Mouse (Mus musculus) megakaryocyte-erythroid progenitor cell, adult 5-6 weeks (primary cell): ENCODE results near the gene Bmp4. TPM values are rescaled to one million over a fixed set of nuclear protein-coding genes. Genes with fewer than 3 reads are reported as not detected.

Experiments used
- ATAC-seq: replicated peaks from 2 replicates; pipeline ENCODE4 v1.8.0; 2016; ENCODE audit warnings: mild to moderate bottlenecking, inconsistent platforms; ENCODE audit not compliant: severe bottlenecking, poor library complexity, low FRiP score, low TSS enrichment
- total RNA-seq, 2 experiments: library from RNA; stranded (forward) in 1 of 2; stranded (reverse) in 1 of 2; fragments of 200-1000, 215-1000 nt in 1 of 2; fragments of >200 nt in 1 of 2; fragmentation: Nextera tagmentation in 1 of 2; gene quantifications; 2 replicates each; pipeline ENCODE4 v1.2.3; 2014 to 2017

Bmp4 gene
- total RNA-seq (2014; fragmentation: Nextera tagmentation) (not detected in 2 replicates), total RNA-seq (2017) (not detected in 2 replicates)

DNA sequence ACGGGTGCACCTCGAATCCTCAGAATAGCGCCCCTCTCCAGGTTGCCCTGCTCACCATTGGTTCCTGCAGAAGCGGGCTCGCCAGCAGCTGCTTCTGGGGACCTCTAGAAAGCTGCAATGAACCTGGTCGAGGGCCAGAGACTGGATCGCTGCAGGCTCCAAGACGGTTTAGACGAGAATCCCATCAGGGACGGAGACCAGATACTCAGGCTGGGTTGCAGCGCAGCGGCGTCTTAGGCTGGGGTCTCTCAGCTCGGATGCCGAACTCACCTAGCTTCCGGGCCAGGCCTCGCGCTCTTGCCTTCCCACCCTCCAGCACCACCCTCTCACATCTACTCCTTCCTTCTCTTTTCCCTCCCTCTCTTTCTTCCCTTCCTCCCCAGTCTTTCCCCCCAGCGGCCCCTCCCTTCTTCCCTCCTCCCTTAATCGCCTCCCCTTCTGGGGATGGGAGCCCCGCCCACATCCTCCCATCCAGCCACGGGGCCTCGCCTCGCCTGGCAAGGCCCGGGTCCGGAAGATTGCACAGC is at the start of gene Bmp4:
TSS of gene Bmp4 (minus strand) at position 421 of the 527 bp plus-strand sequence.
- ATAC-seq: no peak

DNA sequence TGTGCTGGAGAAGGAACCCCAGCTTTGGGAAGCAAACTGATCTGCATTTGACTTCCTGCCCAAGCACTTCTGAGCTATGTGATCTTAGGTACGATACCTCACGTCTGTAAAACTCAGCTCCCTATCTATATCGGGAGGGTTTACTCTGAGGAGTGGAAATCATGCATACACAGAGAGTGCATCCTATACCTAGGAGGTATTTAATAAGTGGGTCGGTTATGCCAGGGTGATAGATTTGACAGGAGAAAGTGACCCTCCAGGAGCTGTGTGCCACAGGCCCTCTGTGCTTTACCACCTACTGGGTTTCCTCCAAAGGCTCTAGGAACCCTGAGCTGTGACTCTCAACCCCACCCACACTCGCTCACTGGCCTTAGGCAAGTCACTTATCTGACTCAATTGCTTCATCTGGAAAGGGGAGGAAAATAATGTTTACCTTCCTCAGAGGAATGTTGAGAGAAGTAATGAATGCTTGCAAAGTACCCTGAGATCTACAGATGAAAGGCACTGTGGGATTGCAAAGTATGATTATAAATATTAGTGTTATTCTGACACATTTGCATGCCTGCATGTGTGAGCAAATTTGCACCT is 49.1 kb upstream of the Bmp4 start:
- no peak for ATAC-seq

DNA sequence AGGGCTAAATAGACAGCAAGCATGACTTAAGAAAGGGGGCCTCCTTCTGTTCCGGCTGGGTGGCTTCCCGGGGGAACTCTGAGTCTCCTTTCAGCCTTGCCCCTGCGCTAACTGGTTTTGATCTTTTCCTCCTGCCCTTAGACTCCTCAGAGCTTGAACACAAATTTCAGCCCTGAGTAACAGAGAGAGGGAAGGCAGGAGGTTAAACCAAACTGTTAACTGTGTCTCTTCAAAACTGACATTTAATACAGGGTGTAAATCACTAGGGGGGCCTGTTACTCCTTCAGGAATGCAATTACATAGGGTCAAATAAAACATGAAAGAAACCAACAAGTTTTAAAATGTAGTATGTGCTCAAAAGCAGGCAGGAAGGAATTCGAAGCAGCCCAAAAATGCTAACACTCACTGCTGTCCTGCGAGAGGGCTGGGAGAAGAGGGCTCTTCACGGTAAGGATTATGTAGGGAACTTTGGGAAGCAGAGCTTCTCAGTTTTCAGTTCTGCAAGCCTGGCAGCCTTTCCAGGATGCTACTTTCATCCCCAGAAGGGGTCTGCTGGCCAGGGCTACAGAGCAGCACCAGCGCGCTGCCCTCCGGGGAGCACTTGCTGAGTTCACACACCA is 46.1 kb upstream of the Bmp4 start:
- ATAC-seq: no peak

DNA sequence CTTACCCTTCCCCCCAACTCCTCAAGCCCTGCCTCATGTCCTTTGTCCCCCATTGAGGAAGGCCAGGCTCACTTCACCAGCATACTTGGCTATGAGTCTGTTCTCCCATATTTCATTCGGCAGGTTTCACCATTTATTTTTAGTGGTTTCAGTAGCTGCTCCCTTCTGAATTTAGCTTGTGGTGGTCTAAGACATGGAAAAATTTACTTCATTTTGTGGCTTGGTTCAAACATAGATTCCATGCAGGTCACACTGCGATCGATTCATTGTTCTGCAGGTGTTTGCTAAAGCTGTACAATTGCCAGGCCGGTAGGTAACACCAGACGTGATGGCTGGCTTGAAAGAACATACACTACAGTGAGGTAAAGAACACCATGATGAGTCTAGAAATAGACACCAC is 39.8 kb upstream of the Bmp4 start:
- ATAC-seq: no peak

DNA sequence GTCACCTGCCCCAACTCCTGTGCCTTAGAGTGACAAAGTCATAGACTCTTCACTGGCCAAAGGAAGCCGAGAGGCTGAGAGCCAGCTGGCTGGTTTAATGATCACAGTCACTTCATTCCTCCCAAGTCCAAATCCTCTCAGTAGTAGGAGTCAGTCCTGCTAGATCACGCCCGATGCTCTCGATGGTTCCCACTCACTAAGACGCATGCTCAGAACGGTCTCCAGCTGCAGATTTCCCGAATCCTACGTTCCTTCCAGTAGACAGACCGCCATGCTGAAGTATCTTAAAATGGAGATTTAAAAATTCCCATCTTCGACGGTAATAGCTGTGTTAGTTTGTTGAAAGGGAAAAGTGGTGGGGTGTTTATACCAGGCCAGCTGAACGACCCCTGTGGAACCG is 36.8 kb upstream of the Bmp4 start:
- no peak for ATAC-seq

DNA sequence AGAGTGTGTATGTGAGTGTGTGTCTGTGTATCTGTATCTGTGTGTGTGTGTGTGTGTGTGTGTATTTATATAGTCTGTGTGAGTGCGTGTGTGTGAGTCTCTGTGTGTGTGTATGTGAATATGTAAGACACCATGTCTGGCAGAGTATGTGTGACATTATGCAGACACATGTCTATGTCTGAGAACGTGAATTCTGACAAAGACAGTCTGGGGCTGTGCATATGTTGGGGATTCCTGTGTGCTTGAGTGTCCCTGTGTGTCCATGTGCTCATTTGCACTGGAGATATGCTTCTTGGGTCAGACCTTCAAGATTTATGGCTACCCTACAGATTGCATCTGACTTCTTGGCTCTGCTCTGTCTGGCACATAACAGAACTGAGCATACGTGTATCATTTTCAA is 31.4 kb upstream of the Bmp4 start:
- no peak for ATAC-seq

DNA sequence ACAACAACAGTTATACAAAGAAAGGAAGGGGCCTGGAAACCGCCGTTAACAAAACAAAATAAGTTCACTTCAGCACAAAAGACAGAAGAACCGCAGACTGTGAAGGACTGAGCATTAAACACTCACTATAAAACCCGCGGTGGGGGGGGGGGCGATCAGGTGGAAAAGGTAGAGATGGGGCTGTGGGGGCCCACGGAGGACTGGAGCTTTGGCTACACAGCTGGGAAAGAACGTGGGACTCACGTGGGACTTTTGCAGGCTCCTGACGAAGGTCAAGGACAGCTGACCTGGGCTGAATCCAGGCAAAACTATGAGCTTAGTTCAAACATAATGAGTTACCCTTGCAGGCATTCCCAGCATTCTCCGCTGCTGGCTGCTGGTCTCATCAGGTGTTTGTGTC is 28.8 kb upstream of the Bmp4 start:
- ATAC-seq: no peak

DNA sequence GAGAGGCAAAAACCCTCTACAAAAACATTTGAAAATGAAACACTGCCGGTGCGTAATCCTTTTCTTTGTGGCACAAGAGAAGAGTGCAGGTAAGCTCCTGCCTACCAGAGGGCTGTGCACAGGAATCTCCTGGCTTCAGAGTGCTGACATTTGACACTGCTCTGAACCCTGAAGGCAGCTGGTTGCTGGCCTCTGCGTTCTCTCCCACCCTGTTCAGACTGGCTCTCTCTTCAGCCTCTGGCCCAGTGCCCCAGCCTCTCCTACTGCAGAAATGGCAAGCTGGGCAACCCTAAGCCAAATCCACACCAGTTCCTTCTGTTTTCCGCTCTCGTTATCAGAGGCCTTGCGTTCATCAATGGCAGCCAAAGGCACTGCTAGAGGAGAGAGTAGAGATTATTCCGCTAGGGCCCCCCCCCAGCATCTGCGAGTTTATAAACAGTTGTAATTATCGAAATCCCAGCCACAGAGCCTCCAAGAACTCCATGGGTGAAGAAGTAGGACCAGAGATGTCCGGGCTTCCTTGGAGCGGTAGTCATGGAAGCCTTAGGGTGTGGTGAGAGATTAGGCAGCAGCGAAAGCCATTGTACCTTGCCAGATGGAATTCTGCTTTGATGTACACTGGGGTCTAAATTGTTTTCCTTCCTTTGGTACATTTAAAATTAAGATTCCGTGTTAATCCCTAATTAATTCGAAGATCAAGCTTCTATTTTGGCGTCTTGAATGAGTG is 28.1 kb upstream of the Bmp4 start:
- no peak for ATAC-seq

DNA sequence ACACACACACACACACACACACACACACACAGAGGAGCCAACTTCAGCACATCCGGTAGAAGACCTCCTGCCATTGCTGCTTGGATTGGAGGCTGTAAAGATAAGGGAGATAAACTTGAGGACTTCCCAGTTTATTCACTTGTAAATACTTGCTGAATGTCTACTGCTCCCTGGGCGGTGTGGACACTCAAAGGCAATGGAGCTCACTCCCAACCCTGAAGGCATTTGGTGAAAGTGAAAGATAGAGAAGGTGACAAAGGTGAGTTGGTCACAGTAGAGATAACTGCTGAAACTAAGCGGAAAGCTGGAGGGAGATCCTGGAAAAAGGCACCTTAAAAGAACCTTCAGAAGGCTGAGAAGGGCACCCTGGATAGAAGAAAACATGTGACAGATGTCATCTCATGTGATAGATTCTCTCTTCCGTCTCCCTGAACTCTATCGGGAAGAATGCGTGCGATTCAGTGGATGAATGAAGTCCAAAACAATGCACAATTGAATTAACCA is 22.1 kb upstream of the Bmp4 start:
- ATAC-seq: no peak

DNA sequence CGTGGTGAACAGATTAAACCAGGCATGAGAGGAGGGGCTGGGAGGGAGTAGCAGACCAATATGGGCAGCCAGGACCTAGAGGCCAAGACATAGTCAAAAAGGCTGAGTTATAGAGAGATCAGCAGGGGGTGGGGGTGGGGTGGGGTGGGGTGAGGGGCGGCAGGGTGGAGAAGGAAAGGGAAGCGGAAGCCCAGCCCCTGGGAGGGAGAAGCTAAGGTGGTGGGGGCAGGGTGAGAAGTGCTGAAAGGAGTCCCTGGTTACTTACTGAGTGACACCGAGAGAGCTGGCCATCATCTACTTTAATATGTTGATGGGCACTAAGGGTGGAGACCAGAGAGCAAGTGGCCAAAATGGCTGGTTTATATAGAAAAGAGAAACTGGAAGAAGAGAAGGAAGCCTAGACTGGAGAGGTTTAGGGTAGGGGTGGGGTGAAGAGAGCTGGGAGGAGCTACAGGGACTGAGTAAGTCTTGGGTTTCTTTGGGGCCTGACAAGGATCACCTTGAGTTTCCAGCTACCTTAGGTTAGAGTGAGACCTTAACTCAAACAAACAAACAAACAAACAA is 20.2 kb upstream of the Bmp4 start:
- no peak for ATAC-seq

DNA sequence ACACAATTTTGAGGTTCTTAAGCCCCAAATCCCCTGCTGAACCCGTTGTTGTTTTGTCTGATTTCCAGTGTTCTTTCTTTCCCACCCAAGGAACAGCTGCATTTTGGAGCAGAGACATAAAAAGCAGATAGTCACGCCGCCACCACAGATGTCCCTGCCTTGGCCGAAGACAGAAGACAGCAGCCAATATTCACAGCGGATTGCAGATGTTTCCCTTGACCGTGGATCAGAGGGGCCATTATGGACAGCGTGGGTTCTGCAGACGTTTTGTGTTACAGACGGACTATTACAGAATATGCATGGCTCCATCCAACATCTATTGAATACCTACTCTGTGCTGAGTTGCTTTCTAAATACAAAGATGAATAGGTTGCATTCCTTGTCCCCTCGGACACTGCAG is 18.5 kb upstream of the Bmp4 start:
- no peak for ATAC-seq

DNA sequence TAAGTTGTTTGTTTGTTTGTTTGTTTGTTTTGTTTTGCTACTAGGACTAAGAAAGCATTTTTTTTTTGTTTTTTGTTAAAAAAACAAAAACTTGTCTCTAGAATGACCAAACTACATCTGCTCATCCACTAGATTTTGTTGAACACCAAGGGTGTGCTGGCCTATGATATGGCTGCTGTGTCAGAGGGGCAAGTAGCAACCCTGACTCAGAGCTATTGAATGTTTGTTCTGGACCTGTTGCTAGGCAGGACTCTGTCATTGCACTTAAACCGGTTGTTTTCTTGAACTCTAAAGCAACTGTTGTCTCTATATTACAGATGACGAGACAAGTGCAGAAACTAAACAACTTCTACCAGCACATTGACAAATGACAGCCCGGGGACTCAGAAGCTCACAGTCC is 17.9 kb upstream of the Bmp4 start:
- ATAC-seq: no peak

DNA sequence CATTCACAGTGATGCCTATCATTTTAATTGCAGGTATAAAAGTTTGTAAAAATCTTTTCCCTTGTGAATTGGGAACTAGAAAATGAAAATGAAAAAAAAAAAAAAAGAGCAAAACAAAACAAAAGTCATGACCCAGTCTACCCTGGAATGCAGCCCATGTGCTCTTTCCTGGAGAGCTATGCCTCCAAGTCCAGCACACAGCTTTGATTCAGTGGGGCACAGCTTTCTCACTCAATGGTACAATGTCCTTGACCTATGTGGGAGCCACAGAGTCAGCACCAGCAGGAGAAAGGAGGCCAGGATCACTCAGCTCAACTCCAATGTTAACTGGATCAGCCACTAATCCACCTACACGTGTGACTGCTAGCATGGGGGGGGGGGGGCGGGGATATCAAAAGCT is 9.5 kb upstream of the Bmp4 start:
- no peak for ATAC-seq

DNA sequence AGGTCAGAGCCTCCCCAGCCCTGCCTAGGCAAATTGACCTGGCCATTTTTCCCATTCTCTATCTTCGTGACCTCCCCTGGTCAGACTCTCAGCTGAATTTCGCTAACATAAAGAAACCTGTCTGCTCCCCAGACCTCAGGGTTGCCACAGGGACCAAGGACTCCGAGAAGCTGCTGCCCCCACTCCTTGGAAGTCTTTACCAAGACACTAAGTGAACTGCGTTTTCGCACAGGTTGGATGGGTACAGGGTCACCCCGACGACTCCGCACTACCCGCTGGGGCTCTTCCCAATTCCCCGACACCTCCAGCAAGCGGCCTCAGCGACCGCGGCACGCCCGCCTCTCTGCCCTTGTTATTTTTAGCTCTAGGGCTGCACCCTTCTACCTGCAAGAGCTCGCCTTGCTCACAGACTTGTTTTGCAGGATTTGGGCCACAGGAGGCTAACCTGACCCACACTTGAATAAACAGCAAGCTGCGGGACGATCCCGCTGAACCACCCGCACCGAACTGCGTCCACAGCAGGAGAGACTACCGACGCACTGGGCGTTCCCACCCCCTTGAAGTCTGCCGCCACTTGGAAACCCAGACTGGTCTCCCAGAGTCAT is 7.7 kb upstream of the Bmp4 start:
- ATAC-seq: no peak

DNA sequence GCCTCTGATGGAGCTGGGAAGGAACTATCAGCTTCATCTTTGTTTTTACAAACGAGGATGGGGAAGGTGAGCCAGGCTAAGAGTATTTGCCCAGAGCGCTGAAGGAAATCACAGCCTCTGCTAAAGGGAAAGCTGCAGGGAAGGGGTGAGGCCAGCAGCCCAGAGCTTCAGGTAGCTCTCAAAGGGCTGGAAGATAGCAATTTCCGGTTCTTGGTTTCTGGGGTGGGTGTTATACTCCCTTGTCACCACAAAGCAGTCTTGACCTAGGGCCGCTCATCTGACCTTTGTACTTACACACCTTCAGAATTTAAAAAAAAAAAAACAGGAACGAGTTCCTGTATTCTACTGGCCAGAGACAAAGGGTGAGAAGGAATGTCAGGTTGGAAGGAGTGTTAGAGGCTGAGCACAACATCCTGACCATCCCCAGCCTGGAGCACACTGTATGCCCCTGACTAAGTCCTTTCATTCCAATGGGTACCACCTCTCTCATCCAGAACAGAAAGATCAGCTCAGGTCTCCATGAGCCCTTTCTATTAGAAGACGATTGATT is 1.2 kb upstream of the Bmp4 start:
- ATAC-seq: no peak

DNA sequence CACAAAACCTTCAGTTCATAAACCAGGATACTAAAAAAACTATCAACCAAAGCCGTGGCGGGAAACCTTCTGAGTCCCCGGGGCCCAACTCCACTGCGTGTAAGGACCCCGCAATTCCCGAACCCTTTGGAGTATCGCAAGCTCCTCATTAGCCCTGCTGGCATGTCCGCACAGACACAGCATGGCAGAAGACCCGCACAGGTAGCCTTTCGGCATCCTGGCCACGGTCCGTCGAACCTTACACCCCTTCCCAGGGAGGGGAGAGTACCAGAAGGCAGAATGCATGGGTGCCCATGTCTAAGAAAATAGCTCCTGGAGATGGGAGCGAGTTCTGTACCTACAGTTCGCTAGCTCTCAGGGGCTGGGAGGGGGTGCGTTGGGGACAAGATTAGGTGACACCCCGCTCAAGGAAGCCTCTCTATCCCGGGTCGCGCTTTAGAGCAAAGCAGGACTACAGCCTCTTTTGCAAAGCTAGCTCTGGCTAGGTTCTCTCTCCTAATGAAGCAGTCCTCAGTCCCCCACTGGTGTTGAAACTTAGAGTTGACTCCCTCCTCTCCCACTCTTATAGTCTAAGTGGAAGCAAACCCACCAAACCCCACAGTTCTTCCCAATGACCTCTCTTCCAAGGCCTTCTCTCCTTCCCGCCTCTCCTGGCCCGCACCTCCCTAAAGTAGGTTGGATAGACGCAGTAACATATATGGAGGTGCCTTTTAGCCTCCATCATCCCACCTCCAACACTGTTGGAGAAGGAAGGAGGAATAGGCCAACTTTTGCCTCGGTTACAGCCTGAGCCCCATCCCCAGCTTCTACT is 826 bp downstream of the Bmp4 start:
- ATAC-seq: no peak

DNA sequence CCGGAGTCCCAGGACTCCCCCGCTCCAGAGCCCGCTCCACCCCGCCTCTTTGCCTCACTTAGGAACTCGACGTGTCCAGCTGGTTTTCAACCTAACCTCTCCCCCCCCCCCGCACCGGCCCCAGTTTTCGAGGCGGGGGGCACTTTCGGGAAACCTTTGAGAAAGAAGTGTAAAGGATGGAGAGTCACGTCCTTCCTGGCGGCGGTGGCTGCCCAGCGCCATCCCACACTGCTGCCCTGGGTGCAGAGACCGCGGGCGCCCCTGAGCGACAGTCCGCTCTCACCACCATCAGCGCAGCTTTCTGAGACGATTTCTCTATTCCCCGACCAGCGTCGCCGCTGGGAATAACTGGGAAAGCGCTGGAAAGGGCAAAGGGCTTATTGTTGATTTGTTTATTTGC is 1.8 kb downstream of the Bmp4 start:
- no peak for ATAC-seq

DNA sequence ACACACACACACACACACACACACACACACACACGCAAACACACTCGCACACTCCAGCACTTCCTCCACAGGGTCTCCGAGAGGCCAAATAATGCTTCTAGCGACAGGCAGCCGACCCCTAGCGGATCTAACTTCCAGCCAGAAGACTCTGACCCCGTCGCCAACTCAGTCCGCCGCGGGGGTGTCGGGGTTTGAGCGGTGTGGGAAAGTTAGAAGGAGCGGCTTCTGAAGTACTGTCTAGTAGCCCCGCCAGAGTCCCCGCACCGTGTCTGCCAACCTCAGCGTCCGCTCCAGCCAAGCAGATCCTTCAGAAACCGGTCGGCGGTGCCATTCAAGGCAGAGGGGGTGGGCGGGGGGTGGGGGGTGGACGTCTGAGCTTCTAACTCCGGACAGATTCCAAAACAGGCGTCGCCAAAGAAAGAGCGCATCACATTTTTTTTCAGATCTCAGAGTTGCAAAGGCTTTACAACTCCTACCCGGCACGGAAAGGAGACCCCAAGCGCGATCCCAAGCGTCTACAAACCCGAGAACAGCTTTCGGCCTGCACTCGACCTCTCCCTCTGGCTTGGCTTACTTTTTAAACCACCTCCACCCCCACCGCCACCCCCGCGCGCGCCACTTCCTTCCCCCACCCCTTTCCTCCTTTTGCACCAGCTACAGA is 2.5 kb downstream of the Bmp4 start:
- ATAC-seq: no peak

DNA sequence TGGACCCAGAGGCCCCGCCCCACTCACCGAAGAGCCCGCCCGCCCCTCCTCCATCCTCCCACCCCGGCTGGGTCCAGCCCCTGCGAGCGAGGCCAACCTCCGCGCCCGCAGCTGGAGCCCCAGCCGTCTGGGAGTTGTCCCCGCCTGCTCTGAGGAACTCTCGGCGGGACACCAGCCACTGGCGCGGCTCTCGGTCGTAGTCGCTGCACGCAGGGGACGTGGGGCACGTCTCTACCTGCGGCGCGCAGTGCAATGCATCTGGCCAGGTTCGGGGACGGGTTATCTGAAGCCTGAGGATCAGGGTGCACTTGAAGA is 3.2 kb downstream of the Bmp4 start:
- ATAC-seq: peak; percentile 66
